Mouse (Mus musculus) C2C12 (cell line): ENCODE measurements at regions not wholly inside any gene's neighbourhood (a gene's known extent, or its start where the extent isn't known, plus 50 kb on each side); places are given as distances from the start of the nearest gene placed in this dataset.

Experiments
- CEBPB ChIP-seq: IDR thresholded peaks from one replicate; pipeline ENCODE4 v1.6.1; 2011; ENCODE audit warnings: low read depth, mild to moderate bottlenecking, control low read depth, moderate library complexity
- CTCF ChIP-seq: IDR thresholded peaks from one replicate; pipeline ENCODE4 v1.5.1; 2011; ENCODE audit not compliant: control insufficient read depth, insufficient read depth, insufficient read length
- FOSL1 ChIP-seq: IDR thresholded peaks from one replicate; pipeline ENCODE4 v1.8.0; 2011; ENCODE audit warnings: mild to moderate bottlenecking, low read length; ENCODE audit not compliant: poor library complexity, insufficient read depth, severe bottlenecking
- MAX ChIP-seq: IDR thresholded peaks from one replicate; pipeline ENCODE4 v1.6.1; 2011; ENCODE audit warnings: mild to moderate bottlenecking, control low read depth
- MYOD1 ChIP-seq: IDR thresholded peaks from one replicate; pipeline ENCODE4 v1.6.1; 2011; ENCODE audit warnings: low read depth; ENCODE audit not compliant: control insufficient read depth, insufficient read length
- MYOG ChIP-seq: IDR thresholded peaks from one replicate; pipeline ENCODE4 v1.6.1; 2011; ENCODE audit not compliant: control insufficient read depth, insufficient read length; ENCODE audit errors: extremely low read depth
- USF1 ChIP-seq: IDR thresholded peaks from one replicate; pipeline ENCODE4 v1.6.1; 2011; ENCODE audit warnings: low read depth, mild to moderate bottlenecking, control low read depth, moderate library complexity

DNA sequence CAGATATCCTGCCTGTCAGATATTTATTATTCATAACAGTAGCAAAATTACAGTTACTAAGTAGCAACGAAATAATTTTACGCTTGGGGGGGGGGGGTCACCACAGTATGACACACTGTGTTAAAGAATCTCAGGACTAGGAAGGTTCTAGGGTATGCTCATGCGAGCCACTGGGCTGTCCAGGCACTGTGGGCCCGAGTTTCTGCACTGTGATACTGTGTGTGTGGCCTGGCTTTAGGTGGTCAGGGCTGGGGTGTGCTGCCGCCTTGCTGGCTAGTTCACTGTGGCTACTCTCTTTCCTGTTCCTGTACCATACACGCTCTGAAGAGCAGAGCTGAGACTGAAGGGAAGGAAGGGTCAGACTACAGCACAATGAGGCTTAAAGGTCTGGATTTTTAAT is 116.3 kb downstream of the Pmp22 start:
- TF ChIP-seq CTCF (no peak), MAX (no peak), USF1 (no peak), CEBPB (no peak), MYOD1 (no peak), FOSL1 (no peak), MYOG (no peak)
